Mouse (Mus musculus) MEL (cell line): ENCODE measurements around the gene Extl2. TPM values are rescaled to one million over a fixed set of nuclear protein-coding genes. Genes with fewer than 3 reads are reported as not detected.

ENCODE experiments used
- DNase-seq: peaks from one replicate; pipeline ENCODE4 v3.0.0; 2011; ENCODE audit warnings: low read depth, low spot score
- H3K27ac ChIP-seq: 2 replicates; pipeline ENCODE4 v1.5.1; 2012; ENCODE audit warnings: low read depth, mild to moderate bottlenecking, control low read depth, low read length, moderate library complexity; ENCODE audit not compliant: control insufficient read depth
- H3K27me3 ChIP-seq, 2 experiments: fragments of 150-350 bp in 1 of 2; sonication (generic) in 1 of 2; 2 replicates each; pipeline ENCODE4 v1.6.1; 2012; ENCODE audit warnings: low read length in 2 of 2, mild to moderate bottlenecking in 2 of 2, improper control_type of control experiment in 1 of 2, moderate library complexity in 1 of 2; ENCODE audit not compliant: insufficient read depth in 2 of 2, control insufficient read depth in 1 of 2
- H3K36me3 ChIP-seq, 2 experiments: 2 replicates each; pipeline ENCODE4 v1.6.1; 2012 to 2014; ENCODE audit warnings: low read length in 2 of 2, improper control_type of control experiment in 1 of 2, inconsistent platforms in 1 of 2, mild to moderate bottlenecking in 1 of 2; ENCODE audit not compliant: insufficient read depth in 2 of 2, control insufficient read depth in 1 of 2
- H3K4me1 ChIP-seq, 2 experiments: fragments of 150-350 bp in 1 of 2; sonication (generic) in 1 of 2; 2 replicates each; pipeline ENCODE4 v1.6.1; 2012; ENCODE audit warnings: low read length in 2 of 2, improper control_type of control experiment in 1 of 2, mild to moderate bottlenecking in 1 of 2; ENCODE audit not compliant: insufficient read depth in 2 of 2, control insufficient read depth in 1 of 2
- H3K4me3 ChIP-seq, 2 experiments: fragments of 150-350 bp in 1 of 2; sonication (generic) in 1 of 2; 2 replicates each; pipeline ENCODE4 v1.5.1; 2012; ENCODE audit warnings: low read depth in 2 of 2, low read length in 2 of 2, mild to moderate bottlenecking in 2 of 2, moderate library complexity in 2 of 2, control low read depth in 1 of 2, improper control_type of control experiment in 1 of 2; ENCODE audit not compliant: control insufficient read depth in 1 of 2, insufficient read depth in 1 of 2
- H3K79me2 ChIP-seq: 2 replicates; pipeline ENCODE4 v1.6.1; 2012; ENCODE audit warnings: mild to moderate bottlenecking, low read length, moderate library complexity; ENCODE audit not compliant: control insufficient read depth, poor library complexity, insufficient read depth
- H3K9ac ChIP-seq: 2 replicates; pipeline ENCODE4 v1.6.1; 2012; ENCODE audit warnings: low read depth, mild to moderate bottlenecking, control low read depth, low read length, moderate library complexity; ENCODE audit not compliant: control insufficient read depth, poor library complexity, severe bottlenecking
- H3K9me3 ChIP-seq: fragments of 150-350 bp; sonication (generic); replicated peaks from 2 replicates; pipeline ENCODE4 v1.6.1; 2012; ENCODE audit warnings: mild to moderate bottlenecking, low read length, improper control_type of control experiment, moderate library complexity; ENCODE audit not compliant: insufficient read depth
- BHLHE40 ChIP-seq: IDR thresholded peaks from 2 replicates; pipeline ENCODE4 v1.6.1; 2012; ENCODE audit warnings: low read depth, mild to moderate bottlenecking, inconsistent platforms, low read length, improper control_type of control experiment, borderline replicate concordance
- CHD1 ChIP-seq: IDR thresholded peaks from 2 replicates; pipeline ENCODE4 v1.6.1; 2012; ENCODE audit warnings: low read depth, mild to moderate bottlenecking, inconsistent platforms, low read length, improper control_type of control experiment
- CTCF ChIP-seq, 3 experiments: IDR thresholded peaks in 2 of 3; conservative IDR thresholded peaks in 1 of 3; 2 replicates each; pipeline ENCODE4 v1.5.1; 2011 to 2012; ENCODE audit warnings: low read length in 3 of 3, low read depth in 2 of 3, mild to moderate bottlenecking in 2 of 3, improper control_type of control experiment in 1 of 3, inconsistent platforms in 1 of 3, mixed read lengths in 1 of 3, moderate library complexity in 1 of 3; ENCODE audit not compliant: control insufficient read depth in 1 of 3, insufficient read depth in 1 of 3, poor library complexity in 1 of 3, severe bottlenecking in 1 of 3
- E2F4 ChIP-seq: IDR thresholded peaks from 2 replicates; pipeline ENCODE4 v1.6.1; 2011; ENCODE audit warnings: low read depth, low read length, improper control_type of control experiment, borderline replicate concordance
- ELF1 ChIP-seq: IDR thresholded peaks from 2 replicates; pipeline ENCODE4 v1.6.1; 2014; ENCODE audit warnings: low read depth, mild to moderate bottlenecking, inconsistent platforms, low read length, improper control_type of control experiment, moderate library complexity
- ETS1 ChIP-seq: IDR thresholded peaks from 2 replicates; pipeline ENCODE4 v1.6.1; 2012; ENCODE audit warnings: low read depth, mild to moderate bottlenecking, inconsistent platforms, low read length, improper control_type of control experiment, moderate library complexity
- GABPA ChIP-seq: IDR thresholded peaks from 2 replicates; pipeline ENCODE4 v1.6.1; 2012; ENCODE audit warnings: low read depth, mild to moderate bottlenecking, inconsistent platforms, low read length, improper control_type of control experiment, moderate library complexity
- GATA1 ChIP-seq: IDR thresholded peaks from 2 replicates; pipeline ENCODE4 v1.6.1; 2011; ENCODE audit warnings: low read depth, low read length, improper control_type of control experiment
- HCFC1 ChIP-seq: IDR thresholded peaks from 2 replicates; pipeline ENCODE4 v1.6.1; 2012; ENCODE audit warnings: low read depth, mild to moderate bottlenecking, inconsistent platforms, low read length, improper control_type of control experiment, moderate library complexity
- KAT2A ChIP-seq: conservative IDR thresholded peaks from 2 replicates; pipeline ENCODE4 v1.6.1; 2012; ENCODE audit warnings: low read depth, low read length, improper control_type of control experiment, inconsistent platforms
- MAX ChIP-seq: IDR thresholded peaks from 2 replicates; pipeline ENCODE4 v1.6.1; 2011; ENCODE audit warnings: low read length, improper control_type of control experiment
- MEF2A ChIP-seq: IDR thresholded peaks from 2 replicates; pipeline ENCODE4 v1.6.1; 2014; ENCODE audit warnings: low read depth, mild to moderate bottlenecking, inconsistent platforms, low read length, improper control_type of control experiment; ENCODE audit not compliant: poor library complexity, insufficient replicate concordance, severe bottlenecking; ENCODE audit errors: extremely low read depth
- MYB ChIP-seq: IDR thresholded peaks from 2 replicates; pipeline ENCODE4 v1.6.1; 2011; ENCODE audit warnings: mild to moderate bottlenecking, low read depth, low read length, improper control_type of control experiment
- MYC ChIP-seq: IDR thresholded peaks from 2 replicates; pipeline ENCODE4 v1.6.1; 2011; ENCODE audit warnings: low read depth, mild to moderate bottlenecking, low read length, improper control_type of control experiment, moderate library complexity
- NELFE ChIP-seq: IDR thresholded peaks from 2 replicates; pipeline ENCODE4 v1.6.1; 2011; ENCODE audit warnings: low read depth, low read length, improper control_type of control experiment
- POLR2AphosphoS5 ChIP-seq: IDR thresholded peaks from 2 replicates; pipeline ENCODE4 v1.6.1; 2012; ENCODE audit warnings: low read depth, borderline replicate concordance, mild to moderate bottlenecking, inconsistent platforms, low read length, moderate library complexity, mixed read lengths
- RAD21 ChIP-seq: IDR thresholded peaks from 2 replicates; pipeline ENCODE4 v1.6.1; 2011; ENCODE audit warnings: mild to moderate bottlenecking, low read depth, low read length, improper control_type of control experiment
- RCOR1 ChIP-seq: IDR thresholded peaks from 2 replicates; pipeline ENCODE4 v1.6.1; 2012; ENCODE audit warnings: low read depth, mild to moderate bottlenecking, inconsistent platforms, low read length, improper control_type of control experiment
- TAL1 ChIP-seq: IDR thresholded peaks from 2 replicates; pipeline ENCODE4 v1.6.1; 2012; ENCODE audit warnings: mild to moderate bottlenecking, inconsistent platforms, low read length, moderate library complexity, mixed read lengths
- USF1 ChIP-seq: IDR thresholded peaks from 2 replicates; pipeline ENCODE4 v1.6.1; 2014; ENCODE audit warnings: low read depth, mild to moderate bottlenecking, inconsistent platforms, low read length, improper control_type of control experiment, moderate library complexity
- ZKSCAN1 ChIP-seq: IDR thresholded peaks from 2 replicates; pipeline ENCODE4 v1.6.1; 2012; ENCODE audit warnings: low read depth, mild to moderate bottlenecking, inconsistent platforms, low read length, improper control_type of control experiment, moderate library complexity
- ZMIZ1 ChIP-seq: IDR thresholded peaks from 2 replicates; pipeline ENCODE4 v1.6.1; 2012; ENCODE audit warnings: low read depth, mild to moderate bottlenecking, inconsistent platforms, low read length, improper control_type of control experiment, moderate library complexity
- polyA plus RNA-seq, 2 experiments: library from polyadenylated mRNA; stranded (reverse) in 1 of 2; unstranded in 1 of 2; fragments of >175 nt in 1 of 2; fragments of >200 nt in 1 of 2; gene quantifications; 2 replicates each; pipeline versions ENCODE4 v1.2.1 to v1.2.4; 2012; ENCODE audit warnings: low replicate concordance in 2 of 2, low read depth in 1 of 2; ENCODE audit not compliant: insufficient read length in 2 of 2, insufficient read depth in 1 of 2, missing spikeins in 1 of 2
- total RNA-seq: library from RNA; depleted of rRNA; stranded (reverse); fragments of 300-350 nt; gene quantifications from 2 replicates; pipeline ENCODE4 v1.2.3, GENCODE M21; 2012

The Extl2 gene
- total and polyA plus RNA-seq, 3 experiments = 6.6 to 10.5 TPM; not detected in 1

GRCm38 (mm10) chr3:115964071-115964470 lies 43.2 kb upstream of the Extl2 start:
- Histone ChIP-seq H3K79me2 (no peaks in the 10 kb centered on the region), H3K36me3 (peaks cover 0 to 6% of the 10 kb centered on the region in 2 experiments; a peak in 2 of 4 replicates), H3K9me3 (no peaks in the 10 kb centered on the region), H3K27ac (no peak overlapping the region), H3K27me3 (no peaks in the 10 kb centered on the region), H3K4me3 (no peak overlapping the region), H3K4me1 (no peaks in the 10 kb centered on the region), H3K9ac (no peak overlapping the region)
- no peak for DNase-seq
- TF ChIP-seq KAT2A = no peak
- no peak for TF ChIP-seq ELF1
- TF ChIP-seq NELFE = no peak
- no peak for TF ChIP-seq CTCF (IDR thresholded peaks at IDR 0.05 in 2 of 3, conservative IDR thresholded peaks at IDR 0.05 in 1 of 3; ENCODE audit: control insufficient read depth in 1 of 3, insufficient read depth in 1 of 3, low read depth in 2 of 3, low read length in 3 of 3, poor library complexity in 1 of 3, severe bottlenecking in 1 of 3)
- no peak for TF ChIP-seq POLR2AphosphoS5

GRCm38 (mm10) chr3:115968745-115969530 lies 38.3 kb upstream of the Extl2 start:
- H3K27me3 ChIP-seq = no peaks in the 10 kb centered on the region
- H3K4me3 ChIP-seq = no peak overlapping the region
- H3K36me3 ChIP-seq = peaks cover 0 to 2% of the 10 kb centered on the region in 2 experiments; a peak in 2 of 4 replicates
- H3K9ac ChIP-seq = no peak overlapping the region
- no peaks in the 10 kb centered on the region for H3K79me2 ChIP-seq
- H3K9me3 ChIP-seq = no peaks in the 10 kb centered on the region
- TF ChIP-seq GABPA (no peak), MEF2A (no peak), RCOR1 (no peak), MYB (no peak), ZKSCAN1 (no peak), USF1 (no peak), NELFE (no peak), KAT2A (no peak), ZMIZ1 (no peak), E2F4 (no peak), MYC (no peak), MAX (no peak), HCFC1 (no peak), RAD21 (no peak), BHLHE40 (no peak), ETS1 (no peak), CHD1 (no peak), TAL1 (no peak), GATA1 (no peak)
- no peaks in the 10 kb centered on the region for H3K4me1 ChIP-seq
- DNase-seq = no peak
- no peak overlapping the region for H3K27ac ChIP-seq
